Mouse (Mus musculus) ES-Bruce4 (cell line): ENCODE measurements around the gene Myog. TPM values are rescaled to one million over a fixed set of nuclear protein-coding genes. Genes with fewer than 3 reads are reported as not detected.

Experiments used
- H3K27ac ChIP-seq: 2 replicates; pipeline ENCODE4 v1.5.1; 2012; ENCODE audit warnings: low read length, inconsistent platforms; ENCODE audit not compliant: insufficient read depth
- H3K27me3 ChIP-seq: 2 replicates; pipeline ENCODE4 v1.6.1; 2012; ENCODE audit warnings: mild to moderate bottlenecking, low read length, inconsistent platforms; ENCODE audit not compliant: control insufficient read depth, poor library complexity, insufficient read depth, severe bottlenecking
- H3K36me3 ChIP-seq: 2 replicates; pipeline ENCODE4 v1.6.1; 2012; ENCODE audit warnings: inconsistent platforms, mild to moderate bottlenecking, low read length, moderate library complexity; ENCODE audit not compliant: control insufficient read depth, poor library complexity, insufficient read depth, severe bottlenecking
- H3K4me1 ChIP-seq: one replicate; pipeline ENCODE4 v1.8.1; 2011; ENCODE audit warnings: low read length; ENCODE audit not compliant: control insufficient read depth, insufficient read depth
- H3K4me3 ChIP-seq: 2 replicates; pipeline ENCODE4 v1.5.1; 2011; ENCODE audit warnings: low read depth, mild to moderate bottlenecking, low read length
- H3K9ac ChIP-seq: 2 replicates; pipeline ENCODE4 v1.6.1; 2012; ENCODE audit warnings: low read depth, mild to moderate bottlenecking, inconsistent platforms; ENCODE audit not compliant: poor library complexity, severe bottlenecking
- H3K9me3 ChIP-seq: replicated peaks from 2 replicates; pipeline ENCODE4 v1.6.1; 2012; ENCODE audit warnings: mild to moderate bottlenecking, low read length, inconsistent platforms; ENCODE audit not compliant: control insufficient read depth, poor library complexity, insufficient read depth, severe bottlenecking
- CTCF ChIP-seq: IDR thresholded peaks from one replicate; pipeline ENCODE4 v1.8.1; 2011; ENCODE audit warnings: low read depth, low read length
- EP300 ChIP-seq: IDR thresholded peaks from 2 replicates; pipeline ENCODE4 v1.6.1; 2011; ENCODE audit warnings: low read depth, low read length; ENCODE audit not compliant: insufficient read depth
- POLR2A ChIP-seq: IDR thresholded peaks from one replicate; pipeline ENCODE4 v1.8.1; 2011; ENCODE audit warnings: low read length; ENCODE audit not compliant: insufficient read depth
- polyA plus RNA-seq: library from polyadenylated mRNA; stranded (reverse); fragments of >200 nt; gene quantifications from 2 replicates; pipeline ENCODE4 v1.2.4, GENCODE M21; 2011; ENCODE audit warnings: low read depth; ENCODE audit not compliant: missing spikeins, insufficient read depth, insufficient read length

Myog gene
- polyA plus RNA-seq, 1 experiment = not detected

DNA sequence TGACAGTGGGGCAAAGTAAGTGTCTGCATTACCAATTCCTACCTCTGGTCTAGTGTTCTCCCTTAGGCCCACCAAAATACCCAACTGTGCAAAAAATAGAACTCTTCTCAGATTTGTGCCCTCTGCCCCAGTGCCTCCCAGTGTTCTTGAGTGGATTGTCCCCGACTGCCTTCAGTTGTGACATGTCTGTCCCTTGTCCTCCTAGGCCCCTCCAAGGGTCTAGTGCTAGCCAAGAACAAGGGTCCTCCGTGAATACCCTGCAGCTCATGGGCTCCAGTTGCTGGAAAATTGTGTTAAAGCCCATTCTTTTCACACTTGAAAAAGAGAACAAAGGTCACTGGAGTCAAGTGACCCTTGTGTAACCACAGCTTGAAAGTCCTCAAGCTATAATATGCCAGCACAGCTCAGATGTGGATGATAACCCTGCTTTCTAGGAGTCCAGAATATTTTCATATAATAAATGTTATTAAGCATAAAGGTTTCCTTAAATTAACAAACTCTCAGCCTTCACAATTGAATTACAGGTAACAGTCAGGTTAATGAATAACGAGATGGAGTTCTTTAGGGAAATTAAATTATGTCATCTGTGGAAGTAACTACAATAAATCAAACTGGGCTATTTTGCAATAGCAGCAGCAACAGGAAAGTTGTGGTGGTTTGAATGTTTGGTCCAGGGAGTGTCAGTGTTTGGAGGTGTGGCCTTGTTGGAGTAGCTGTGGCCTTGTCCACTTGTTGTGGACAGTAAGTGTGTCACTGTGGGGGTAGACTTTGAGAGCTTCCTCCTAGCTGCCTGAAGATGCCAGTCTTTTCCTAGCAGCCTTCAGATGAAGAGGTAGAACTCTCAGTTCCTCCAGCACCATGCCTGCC, 4.2 kb downstream of the Myog start:
- Histone ChIP-seq H3K9ac (no peak overlapping the region), H3K4me3 (no peak overlapping the region), H3K9me3 (no peaks in the 10 kb centered on the region), H3K27me3 (peaks cover 2% of the 10 kb centered on the region; the same call in 1 of the 2 replicates), H3K4me1 (peaks cover 2% of the 10 kb centered on the region), H3K27ac (no peak overlapping the region), H3K36me3 (no peaks in the 10 kb centered on the region)
- TF ChIP-seq POLR2A (no peak), EP300 (no peak), CTCF (no peak)

GRCm38 (mm10) chr1:134297265-134297664, 7.5 kb downstream of the Myog start:
- Histone ChIP-seq H3K9ac (no peak overlapping the region), H3K36me3 (no peaks in the 10 kb centered on the region), H3K4me3 (no peak overlapping the region), H3K4me1 (peaks cover 2% of the 10 kb centered on the region), H3K27me3 (peaks cover 2% of the 10 kb centered on the region; the same call in 1 of the 2 replicates), H3K9me3 (no peaks in the 10 kb centered on the region), H3K27ac (no peak overlapping the region)
- TF ChIP-seq POLR2A = no peak

DNA sequence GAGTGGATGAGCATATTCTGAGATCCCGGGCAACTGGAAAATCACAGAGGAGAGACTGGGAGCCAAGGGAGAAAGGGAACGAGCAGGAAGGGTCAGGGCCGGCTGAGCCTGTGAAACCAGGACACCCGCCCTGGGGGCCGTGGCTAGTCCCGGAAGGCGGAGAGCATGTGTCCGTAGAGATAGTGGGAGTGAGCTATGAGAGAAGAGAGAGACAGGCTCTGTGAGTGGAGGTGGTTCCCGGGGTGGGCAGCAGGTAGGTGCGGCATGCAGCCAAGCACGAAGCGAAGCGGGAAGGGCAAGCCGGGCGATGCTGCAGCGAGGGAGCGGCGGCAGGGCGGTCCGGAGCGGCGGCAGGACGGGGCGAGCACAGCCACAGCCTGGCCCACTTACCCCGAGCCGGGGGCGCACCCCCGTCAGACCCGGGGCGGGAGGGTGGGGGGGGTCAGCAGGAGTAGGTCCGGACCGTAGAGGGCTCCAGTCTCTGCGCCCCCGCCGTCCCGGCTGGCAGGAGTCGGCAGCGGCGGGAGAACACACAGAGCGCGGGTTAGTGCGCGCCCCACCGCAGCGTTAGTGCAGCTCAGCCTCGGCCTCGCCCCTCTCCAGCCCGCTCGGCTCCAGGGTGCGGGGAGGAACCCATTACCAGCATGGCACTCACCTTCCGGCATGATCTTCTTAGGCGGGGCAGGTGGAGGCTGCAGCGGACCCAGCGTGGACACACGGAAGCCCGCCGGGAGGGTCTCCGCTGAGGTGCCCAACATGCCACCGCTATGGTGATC, 9.0 kb downstream of the Myog start:
- TF ChIP-seq EP300 = no peak
- no peak for TF ChIP-seq CTCF
- TF ChIP-seq POLR2A = no peak
- H3K4me3 ChIP-seq = peak overlapping the region; percentile 82
- no peak overlapping the region for H3K27ac ChIP-seq
- H3K27me3 ChIP-seq = peaks cover 2% of the 10 kb centered on the region; the same call in 1 of the 2 replicates
- no peaks in the 10 kb centered on the region for H3K9me3 ChIP-seq
- H3K9ac ChIP-seq = peak overlapping the region; percentile 73
- H3K36me3 ChIP-seq = no peaks in the 10 kb centered on the region
- no peaks in the 10 kb centered on the region for H3K4me1 ChIP-seq

DNA sequence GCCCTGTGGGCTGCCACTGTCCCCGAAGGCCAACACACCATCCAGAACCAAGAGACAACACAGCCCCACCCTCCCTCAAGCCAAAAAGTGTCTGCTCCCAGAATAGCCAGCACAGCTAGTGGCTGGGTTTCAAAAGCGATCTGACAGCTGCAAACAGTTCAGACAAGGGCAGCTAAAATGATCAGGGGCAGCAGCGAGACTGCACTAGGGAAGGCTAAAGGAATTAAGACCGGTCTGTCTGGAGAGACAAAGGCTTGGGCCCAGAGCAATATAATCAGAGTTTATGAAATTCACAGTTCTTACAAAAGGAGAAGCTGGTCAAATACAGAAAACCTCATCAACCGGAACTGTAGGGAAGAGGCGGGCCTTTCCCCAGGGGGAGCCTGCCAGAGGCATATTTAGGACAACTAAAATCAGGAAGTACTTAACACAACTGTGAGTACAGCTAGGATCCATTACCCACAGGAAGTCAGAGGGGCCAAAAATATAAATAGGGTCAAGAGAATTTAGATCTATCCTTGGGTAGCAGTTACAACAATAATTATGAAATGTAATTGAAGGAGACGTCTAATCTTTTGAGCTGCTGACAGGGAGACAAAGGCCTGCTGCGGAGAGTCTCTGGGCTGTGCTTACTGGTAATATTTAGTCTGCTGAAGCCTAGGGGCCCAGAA, 12.9 kb downstream of the Myog start:
- no peak overlapping the region for H3K27ac ChIP-seq
- no peak overlapping the region for H3K9ac ChIP-seq
- H3K36me3 ChIP-seq = no peaks in the 10 kb centered on the region
- H3K27me3 ChIP-seq = peaks cover 2% of the 10 kb centered on the region; the same call in 1 of the 2 replicates
- no peaks in the 10 kb centered on the region for H3K4me1 ChIP-seq
- H3K4me3 ChIP-seq = no peak overlapping the region
- no peak for TF ChIP-seq CTCF
- TF ChIP-seq POLR2A = no peak
- TF ChIP-seq EP300 = no peak
- H3K9me3 ChIP-seq = no peaks in the 10 kb centered on the region

- H3K27ac ChIP-seq = no peak overlapping the region
- H3K9ac ChIP-seq = no peak overlapping the region
- H3K9me3 ChIP-seq = no peaks in the 10 kb centered on the region
- no peaks in the 10 kb centered on the region for H3K36me3 ChIP-seq
- TF ChIP-seq POLR2A = no peak
- no peak for TF ChIP-seq CTCF
- TF ChIP-seq EP300 = no peak
- no peak overlapping the region for H3K4me3 ChIP-seq
- no peaks in the 10 kb centered on the region for H3K27me3 ChIP-seq
- no peaks in the 10 kb centered on the region for H3K4me1 ChIP-seq
Measured at GRCm38 (mm10) chr1:134304940-134305339, 15.2 kb downstream of the Myog start.
